Mouse (Mus musculus) intestine, postnatal 0 days (tissue): ENCODE measurements around the gene Oasl1. TPM values are rescaled to one million over a fixed set of nuclear protein-coding genes. Genes with fewer than 3 reads are reported as not detected.
A peak's percentile ranks its signal among the peaks of the same experiment; 100 is the strongest.

Source experiments
- ATAC-seq: fragments of 200-750 bp; cut with Nextera tagmentation; 2 replicates; pipeline ENCODE4 v1.8.0; 2017; ENCODE audit warnings: mild to moderate bottlenecking, moderate TSS enrichment, moderate library complexity
- H3K27ac ChIP-seq: fragments of 300-500 bp; sonication (generic); 2 replicates; pipeline ENCODE4 v1.5.1; 2014; ENCODE audit warnings: mild to moderate bottlenecking, low read depth, low read length, moderate library complexity
- H3K27me3 ChIP-seq: fragments of 300-500 bp; sonication (generic); replicated peaks from 2 replicates; pipeline ENCODE4 v1.6.1; 2014; ENCODE audit warnings: low read length, mixed read lengths; ENCODE audit not compliant: control insufficient read depth, insufficient read depth
- H3K36me3 ChIP-seq: fragments of 300-500 bp; sonication (generic); 2 replicates; pipeline ENCODE4 v1.6.1; 2014; ENCODE audit warnings: mild to moderate bottlenecking, moderate library complexity; ENCODE audit not compliant: control insufficient read depth, insufficient read depth
- H3K4me1 ChIP-seq: fragments of 300-500 bp; sonication (generic); replicated peaks from 2 replicates; pipeline ENCODE4 v1.6.1; 2014; ENCODE audit warnings: antibody characterized with exemption, low read length, mixed read lengths; ENCODE audit not compliant: control insufficient read depth, insufficient read depth
- H3K4me2 ChIP-seq: fragments of 300-500 bp; sonication (generic); replicated peaks from 2 replicates; pipeline ENCODE4 v1.6.1; 2014; ENCODE audit warnings: low read depth, mild to moderate bottlenecking, moderate library complexity
- H3K4me3 ChIP-seq: fragments of 300-500 bp; sonication (generic); 2 replicates; pipeline ENCODE4 v1.5.1; 2014; ENCODE audit warnings: low read depth, low read length
- H3K9ac ChIP-seq: fragments of 300-500 bp; sonication (generic); 2 replicates; pipeline ENCODE4 v1.6.1; 2014; ENCODE audit warnings: mild to moderate bottlenecking, low read depth, low read length
- H3K9me3 ChIP-seq: fragments of 300-500 bp; sonication (generic); 2 replicates; pipeline ENCODE4 v1.6.1; 2016; ENCODE audit warnings: mixed run types; ENCODE audit not compliant: control insufficient read depth
- CTCF ChIP-seq: sonication (generic); IDR thresholded peaks from 2 replicates; pipeline ENCODE4 v1.5.1; 2016; ENCODE audit warnings: low read depth, mild to moderate bottlenecking, control low read depth, antibody characterized with exemption, moderate library complexity
- WGBS: fragments of 180-500 bp; shearing (Covaris S2); extraction: QIAGEN DNeasy Blood & Tissue Kit; methylation state at CpG from one replicate; pipeline ENCODE4 v1.1.7; 2014; 5-methylcytosine and 5-hydroxymethylcytosine counted together
- polyA plus RNA-seq: library from polyadenylated mRNA; unstranded; fragments of >200 nt; fragmentation: Nextera tagmentation; extraction: Ambion mirVana; gene quantifications from 2 replicates; pipeline ENCODE4 v1.2.1, GENCODE M21; 2015

Gene Oasl1
- polyA plus RNA-seq, 1 experiment from 2014 or later = 25.5 TPM

DNA sequence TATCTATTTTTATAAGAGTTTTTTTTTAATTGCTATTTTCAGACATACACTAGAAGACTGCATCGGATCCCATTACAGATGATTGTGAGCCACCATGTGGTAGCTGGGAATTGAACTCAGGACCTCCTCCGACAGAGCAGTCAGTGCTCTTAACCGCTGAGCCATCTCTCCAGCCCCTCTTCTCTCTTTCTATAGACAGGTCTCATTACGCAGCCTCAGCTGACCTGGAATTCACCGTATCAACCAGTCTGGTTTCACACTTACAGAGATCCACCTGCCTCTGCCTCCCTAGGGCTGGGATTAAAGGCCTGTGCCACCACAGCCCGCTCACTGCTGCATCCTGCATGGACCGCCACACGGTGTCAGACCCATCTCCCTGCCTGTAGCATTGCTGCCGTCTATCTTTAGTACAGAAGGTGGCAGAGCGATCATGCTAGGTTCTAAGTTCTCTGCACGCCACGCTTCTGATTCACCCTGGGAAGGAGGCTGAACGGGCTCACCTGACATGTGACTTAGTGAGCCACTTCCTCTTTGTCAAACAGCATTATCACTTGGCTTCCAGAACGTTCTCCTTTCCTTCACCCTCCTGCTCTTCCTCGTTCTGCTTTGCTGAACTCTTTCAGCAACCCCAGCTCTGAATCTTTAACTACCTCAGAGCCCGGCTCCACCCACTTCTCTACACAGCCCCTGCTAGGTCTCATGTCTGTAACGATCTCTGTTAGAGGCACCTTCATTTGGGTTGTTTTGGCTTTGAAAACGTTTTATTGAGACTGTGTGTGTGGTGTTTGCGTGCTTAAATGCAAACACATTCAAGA lies 1.3 kb upstream of the Oasl1 start:
- H3K9me3 ChIP-seq = no peaks in the 10 kb centered on the region
- H3K4me2 ChIP-seq = peak overlapping the region; percentile 64
- peak; percentile 78 for TF ChIP-seq CTCF
- peak overlapping the region; percentile 76 for H3K27ac ChIP-seq
- no peak overlapping the region for H3K4me3 ChIP-seq
- ATAC-seq = peak; percentile 72
- 50% methylated on average over 19 of the region's 19 CpGs for WGBS
- H3K36me3 ChIP-seq = no peaks in the 10 kb centered on the region
- no peaks in the 10 kb centered on the region for H3K4me1 ChIP-seq
- no peaks in the 10 kb centered on the region for H3K27me3 ChIP-seq
- no peak overlapping the region for H3K9ac ChIP-seq

DNA sequence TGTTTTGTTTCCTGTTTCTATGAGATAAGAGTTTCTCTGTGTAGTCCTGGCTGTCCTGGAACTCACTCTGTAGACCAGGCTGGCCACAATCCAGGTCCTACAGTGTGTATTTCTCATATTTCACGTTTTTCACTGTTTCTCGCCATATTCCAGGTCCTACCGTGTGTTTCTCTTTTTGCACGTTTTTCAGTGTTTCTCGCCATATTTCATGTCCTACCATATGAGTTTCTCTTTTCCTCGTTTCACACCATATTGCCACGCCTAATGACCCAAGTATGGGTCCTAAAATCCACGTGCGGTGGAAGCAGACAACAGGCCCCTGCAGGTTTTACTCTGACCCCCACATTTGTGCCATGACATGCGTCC lies 691 bp upstream of the Oasl1 start:
- Histone ChIP-seq H3K9ac (no peak overlapping the region), H3K9me3 (no peaks in the 10 kb centered on the region), H3K4me3 (0 out of 2 replicates have a peak overlapping the region, but pooled peaks have one; percentile 27), H3K36me3 (no peaks in the 10 kb centered on the region), H3K4me1 (no peaks in the 10 kb centered on the region), H3K4me2 (peak overlapping the region; percentile 64), H3K27ac (peak overlapping the region; percentile 76), H3K27me3 (no peaks in the 10 kb centered on the region)
- WGBS = 53% methylated on average over 10 of the region's 10 CpGs
- ATAC-seq = peak; percentile 5; the same call in 1 of the 2 replicates
- TF ChIP-seq CTCF = no peak

GRCm38 (mm10) chr5:114926153-114926684 lies 3.2 kb downstream of the Oasl1 start:
- Histone ChIP-seq H3K9ac (no peak overlapping the region), H3K4me2 (no peak overlapping the region), H3K4me3 (no peak overlapping the region), H3K27me3 (no peaks in the 10 kb centered on the region), H3K27ac (peak overlapping the region; percentile 16; the same call in 1 of the 2 replicates), H3K4me1 (no peaks in the 10 kb centered on the region), H3K9me3 (no peaks in the 10 kb centered on the region), H3K36me3 (peaks cover 8% of the 10 kb centered on the region; the same call in 1 of the 2 replicates)
- no peak for TF ChIP-seq CTCF
- WGBS = 79% methylated on average over 1 of the region's 1 CpGs
- no peak for ATAC-seq

DNA sequence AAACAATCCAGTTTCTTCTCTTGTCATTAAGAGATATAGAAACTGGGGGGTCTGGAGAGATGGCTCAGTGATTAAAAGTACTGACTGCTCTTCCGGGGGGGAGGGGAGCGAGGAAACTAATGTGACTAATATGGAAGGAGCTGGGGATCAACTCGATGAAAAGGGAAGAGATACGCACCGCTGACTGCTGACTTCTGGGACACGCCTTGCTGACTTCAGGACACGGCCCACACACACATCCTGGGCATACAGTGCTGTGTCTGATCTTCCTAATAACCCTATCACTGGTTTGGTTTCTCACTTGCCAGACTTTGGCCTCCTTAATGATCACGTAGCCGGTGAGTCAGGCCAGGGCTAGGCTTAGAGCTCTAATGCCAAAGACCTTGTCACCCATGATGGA lies 3.7 kb downstream of the Oasl1 start:
- peaks cover 8% of the 10 kb centered on the region; the same call in 1 of the 2 replicates for H3K36me3 ChIP-seq
- H3K4me3 ChIP-seq = no peak overlapping the region
- H3K27ac ChIP-seq = peak overlapping the region; percentile 16; the same call in 1 of the 2 replicates
- no peak overlapping the region for H3K4me2 ChIP-seq
- H3K27me3 ChIP-seq = no peaks in the 10 kb centered on the region
- H3K9me3 ChIP-seq = no peaks in the 10 kb centered on the region
- WGBS = 52% methylated on average over 9 of the region's 9 CpGs
- peak; percentile 60 for ATAC-seq
- no peak for TF ChIP-seq CTCF
- H3K4me1 ChIP-seq = no peaks in the 10 kb centered on the region
- H3K9ac ChIP-seq = no peak overlapping the region

DNA sequence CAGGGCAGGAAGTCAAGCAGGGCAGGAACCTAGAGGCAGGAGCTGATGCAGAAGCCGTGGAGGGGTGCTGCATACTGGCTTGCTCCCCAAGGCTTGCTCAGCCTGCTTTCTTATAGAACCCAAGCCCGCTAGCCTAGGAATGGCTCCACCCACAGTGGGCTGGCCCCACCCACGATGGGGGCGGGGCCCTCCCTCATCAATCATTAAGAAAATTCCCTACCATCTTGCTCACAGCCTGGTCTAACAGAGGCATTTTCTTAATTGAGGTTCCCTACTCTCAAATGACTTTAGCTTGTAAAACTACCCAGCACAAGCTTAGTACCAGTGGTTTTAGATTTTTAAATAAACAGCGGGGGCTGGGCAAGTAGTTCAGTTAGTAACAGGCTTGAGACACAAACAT lies 8.6 kb downstream of the Oasl1 start:
- Histone ChIP-seq H3K4me1 (no peaks in the 10 kb centered on the region), H3K4me2 (no peak overlapping the region), H3K9me3 (no peaks in the 10 kb centered on the region), H3K27ac (no peak overlapping the region), H3K9ac (no peak overlapping the region), H3K36me3 (peaks cover 13% of the 10 kb centered on the region; the same call in 1 of the 2 replicates), H3K4me3 (no peak overlapping the region), H3K27me3 (no peaks in the 10 kb centered on the region)
- 59% methylated on average over 5 of the region's 5 CpGs for WGBS
- no peak for ATAC-seq
- TF ChIP-seq CTCF = no peak

- no peak for TF ChIP-seq CTCF
- no peaks in the 10 kb centered on the region for H3K27me3 ChIP-seq
- no peak overlapping the region for H3K27ac ChIP-seq
Observed at GRCm38 (mm10) chr5:114933206-114933605, 10.2 kb downstream of the Oasl1 start.

More at GRCm38 (mm10) chr5:114933206-114933605, 10.2 kb downstream of the Oasl1 start:
- Histone ChIP-seq H3K9me3 (no peaks in the 10 kb centered on the region), H3K4me1 (no peaks in the 10 kb centered on the region), H3K4me2 (no peak overlapping the region), H3K4me3 (no peak overlapping the region), H3K36me3 (peaks cover 15% of the 10 kb centered on the region; the same call in 1 of the 2 replicates), H3K9ac (no peak overlapping the region)
- ATAC-seq = peak; percentile 26; the same call in 1 of the 2 replicates
- WGBS = 63% methylated on average over 8 of the region's 8 CpGs
